Mouse (Mus musculus) hindbrain, embryonic 11.5 days (tissue): ENCODE measurements around the gene Txnip. TPM values are rescaled to one million over a fixed set of nuclear protein-coding genes. Genes with fewer than 3 reads are reported as not detected.
A peak's percentile ranks its signal among the peaks of the same experiment; 100 is the strongest.

ENCODE experiments used
- ATAC-seq: fragments of 200-750 bp; cut with Nextera tagmentation; 2 replicates; pipeline ENCODE4 v1.8.0; 2017; ENCODE audit warnings: mild to moderate bottlenecking, moderate TSS enrichment, moderate library complexity; ENCODE audit not compliant: low FRiP score
- DNase-seq: peaks from one replicate; pipeline ENCODE4 v3.0.0-alpha.2; 2015; ENCODE audit warnings: low spot score
- H3K27ac ChIP-seq: fragments of 300-500 bp; sonication (generic); 2 replicates; pipeline ENCODE4 v1.5.1; 2014; ENCODE audit warnings: mild to moderate bottlenecking, low read depth, low read length
- H3K27me3 ChIP-seq: fragments of 300-500 bp; sonication (generic); 2 replicates; pipeline ENCODE4 v1.6.1; 2014; ENCODE audit warnings: mild to moderate bottlenecking, low read length, moderate library complexity, mixed read lengths; ENCODE audit not compliant: control insufficient read depth, insufficient read depth
- H3K36me3 ChIP-seq: fragments of 300-500 bp; sonication (generic); 2 replicates; pipeline ENCODE4 v1.6.1; 2014; ENCODE audit warnings: mild to moderate bottlenecking, low read length, moderate library complexity, mixed read lengths; ENCODE audit not compliant: control insufficient read depth, insufficient read depth
- H3K4me1 ChIP-seq: fragments of 300-500 bp; sonication (generic); replicated peaks from 2 replicates; pipeline ENCODE4 v1.6.1; 2014; ENCODE audit warnings: low read length, mixed read lengths; ENCODE audit not compliant: control insufficient read depth, insufficient read depth
- H3K4me2 ChIP-seq: fragments of 300-500 bp; sonication (generic); replicated peaks from 2 replicates; pipeline ENCODE4 v1.6.1; 2014; ENCODE audit warnings: mild to moderate bottlenecking, low read depth, low read length
- H3K4me3 ChIP-seq: fragments of 300-500 bp; sonication (generic); 2 replicates; pipeline ENCODE4 v1.5.1; 2014; ENCODE audit warnings: low read depth, low read length
- H3K9ac ChIP-seq: fragments of 300-500 bp; sonication (generic); 2 replicates; pipeline ENCODE4 v1.6.1; 2014; ENCODE audit warnings: low read depth, low read length
- H3K9me3 ChIP-seq: fragments of 300-500 bp; sonication (generic); 2 replicates; pipeline ENCODE4 v1.6.1; 2016; ENCODE audit warnings: low read length; ENCODE audit not compliant: control insufficient read depth
- WGBS: fragments of 180-500 bp; shearing (Covaris S2); extraction: QIAGEN DNeasy Blood & Tissue Kit; methylation state at CpG from one replicate; pipeline ENCODE4 v1.1.7; 2014; 5-methylcytosine and 5-hydroxymethylcytosine counted together
- polyA plus RNA-seq: library from polyadenylated mRNA; unstranded; fragments of >200 nt; fragmentation: Nextera tagmentation; extraction: Ambion mirVana; gene quantifications from 2 replicates; pipeline ENCODE4 v1.2.1, GENCODE M21; 2014

The Txnip gene
- polyA plus RNA-seq, 1 experiment from 2014 or later, result 53.4 TPM

DNA sequence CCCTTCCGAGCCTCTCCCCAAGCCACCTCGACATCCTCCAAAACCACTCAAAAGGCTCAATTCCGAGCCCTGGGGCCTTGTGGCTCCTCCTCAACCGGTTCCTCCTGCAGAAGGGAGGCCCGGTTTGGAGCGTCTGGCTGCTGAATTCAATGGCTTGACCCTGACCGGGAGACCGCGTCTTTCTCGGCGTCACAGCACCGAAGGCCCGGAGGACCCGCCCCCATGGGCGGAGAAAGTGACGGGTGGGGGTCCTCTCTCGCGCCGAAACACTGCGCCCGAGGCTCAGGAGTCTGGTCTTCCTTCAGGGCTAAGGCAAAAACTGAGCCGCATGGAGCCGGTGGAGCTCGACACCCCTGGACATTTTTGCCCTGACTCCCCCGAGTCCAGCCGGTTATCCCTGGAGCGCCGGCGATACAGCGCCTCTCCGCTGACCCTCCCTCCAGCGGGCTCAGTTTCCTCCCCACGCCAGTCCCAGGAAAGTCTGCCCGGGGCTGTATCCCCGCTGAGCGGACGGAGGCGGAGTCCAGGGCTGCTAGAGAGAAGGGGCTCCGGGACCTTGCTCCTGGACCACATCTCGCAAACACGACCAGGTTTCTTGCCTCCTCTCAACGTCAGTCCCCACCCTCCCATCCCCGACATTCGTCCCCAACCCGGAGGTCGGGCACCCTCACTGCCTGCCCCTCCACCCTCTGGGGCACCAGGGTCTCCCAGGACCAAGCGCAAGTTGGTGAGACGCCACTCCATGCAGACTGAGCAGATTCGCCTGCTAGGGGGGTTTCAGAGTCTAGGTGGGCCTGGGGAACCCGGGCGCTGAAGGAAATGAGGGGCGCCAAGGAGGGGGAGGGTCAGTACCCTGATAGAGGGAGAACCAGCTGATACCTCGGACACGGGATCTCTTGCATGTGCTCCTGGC is 40.7 kb downstream of the Txnip start:
- peak; percentile 82 for DNase-seq
- H3K4me1 ChIP-seq, result peaks cover 19% of the 10 kb centered on the region
- peaks cover 16% of the 10 kb centered on the region; the same call in 1 of the 2 replicates for H3K27me3 ChIP-seq
- H3K4me3 ChIP-seq, result peak overlapping the region; percentile 39
- peak overlapping the region; percentile 90 for H3K4me2 ChIP-seq
- H3K36me3 ChIP-seq, result no peaks in the 10 kb centered on the region
- ATAC-seq, result peak; percentile 18; the same call in 1 of the 2 replicates
- H3K27ac ChIP-seq, result peak overlapping the region; percentile 58; the same call in 1 of the 2 replicates
- under 1% methylated on average over 54 of the region's 54 CpGs for WGBS
- peak overlapping the region; percentile 72 for H3K9ac ChIP-seq
- no peaks in the 10 kb centered on the region for H3K9me3 ChIP-seq

DNA sequence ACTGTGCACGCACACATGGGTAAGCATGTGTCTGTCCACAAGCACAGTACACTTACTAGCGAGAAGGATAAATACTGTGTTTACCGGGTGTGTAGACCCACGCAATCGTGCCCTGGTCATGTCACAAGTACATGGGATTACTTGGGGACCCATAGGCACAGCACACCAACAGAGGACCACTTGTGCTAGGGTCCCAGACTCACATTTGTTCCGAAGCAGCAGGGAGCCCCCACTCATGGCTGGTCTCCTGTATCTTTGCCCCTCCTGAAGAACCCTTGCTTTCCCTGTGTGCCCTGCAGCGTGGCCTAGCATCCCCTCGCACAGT is 41.3 kb downstream of the Txnip start:
- ATAC-seq, result no peak
- 40% methylated on average over 8 of the region's 8 CpGs for WGBS
- H3K4me1 ChIP-seq, result peaks cover 19% of the 10 kb centered on the region

DNA sequence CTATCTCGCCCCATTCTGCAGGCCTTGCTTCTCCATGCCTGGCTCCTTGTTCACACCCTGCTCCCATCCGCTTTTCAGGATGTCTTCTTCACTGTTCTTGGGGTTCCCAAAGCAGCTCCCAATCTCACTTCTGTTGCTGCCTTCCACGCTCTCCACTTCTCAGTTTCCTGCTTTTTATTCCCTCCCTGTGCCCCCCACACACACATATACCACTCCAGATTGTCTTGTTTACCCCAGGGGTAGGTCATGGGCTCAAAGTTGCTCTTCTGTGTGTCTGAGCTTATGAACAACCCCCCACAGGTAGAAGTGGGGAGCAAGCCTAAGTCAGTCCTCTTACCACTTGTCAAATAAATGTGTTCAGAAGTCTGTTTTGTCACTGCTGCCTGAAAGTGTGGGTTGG is 41.7 kb downstream of the Txnip start:
- peaks cover 16% of the 10 kb centered on the region; the same call in 1 of the 2 replicates for H3K27me3 ChIP-seq
- 64% methylated on average over 3 of the region's 3 CpGs for WGBS
- H3K4me1 ChIP-seq, result peaks cover 19% of the 10 kb centered on the region
- H3K27ac ChIP-seq, result no peak overlapping the region
- H3K9ac ChIP-seq, result no peak overlapping the region
- H3K36me3 ChIP-seq, result no peaks in the 10 kb centered on the region
- H3K9me3 ChIP-seq, result no peaks in the 10 kb centered on the region
- no peak for DNase-seq
- H3K4me2 ChIP-seq, result 0 out of 2 replicates have a peak overlapping the region, but pooled peaks have one; percentile 90
- ATAC-seq, result no peak
- H3K4me3 ChIP-seq, result no peak overlapping the region

More for the DNA sequence above, 41.3 kb downstream of the Txnip start:
- H3K9ac ChIP-seq, result no peak overlapping the region; the same call in 1 of the 2 replicates
- H3K4me3 ChIP-seq, result peak overlapping the region; percentile 39
- no peaks in the 10 kb centered on the region for H3K9me3 ChIP-seq
- H3K4me2 ChIP-seq, result peak overlapping the region; percentile 90
- no peak overlapping the region for H3K27ac ChIP-seq
- peaks cover 16% of the 10 kb centered on the region; the same call in 1 of the 2 replicates for H3K27me3 ChIP-seq
- H3K36me3 ChIP-seq, result no peaks in the 10 kb centered on the region
- no peak for DNase-seq

DNA sequence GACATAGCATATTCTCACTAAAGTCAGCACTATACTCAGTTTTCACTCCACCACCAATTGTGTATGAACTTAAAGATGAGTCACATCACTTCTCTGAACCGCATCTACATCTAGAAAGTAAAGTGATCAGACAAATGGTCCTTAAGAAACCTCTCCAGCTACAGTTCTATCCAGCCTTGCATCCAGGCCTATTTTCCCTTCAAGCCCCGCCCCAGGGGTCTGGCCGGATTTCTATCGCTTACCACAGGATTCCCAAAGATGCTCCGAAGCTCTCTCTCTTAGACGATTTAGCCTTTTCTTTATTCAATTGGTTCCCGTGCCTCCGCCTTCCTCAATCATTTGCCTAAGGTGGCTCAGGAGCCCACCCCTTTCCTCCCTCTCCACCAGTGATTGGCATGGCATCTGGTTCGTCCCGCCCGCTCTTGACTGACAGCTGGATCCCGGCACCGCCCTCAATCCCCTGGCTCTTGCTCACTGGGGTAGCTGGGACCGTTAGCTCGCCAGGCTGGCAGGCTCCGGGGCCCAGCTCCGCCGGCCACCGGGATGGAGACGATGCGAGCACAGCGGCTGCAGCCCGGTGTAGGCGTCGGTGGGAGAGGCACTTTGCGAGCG is 43.0 kb downstream of the Txnip start, which contains the start of gene Lix1l:
Lix1l (plus strand) TSS at position 511 of the 612 bp plus-strand sequence.
- WGBS, result 2% methylated on average over 25 of the region's 27 CpGs
- Histone ChIP-seq H3K9me3 (no peaks in the 10 kb centered on the region), H3K9ac (peak within 1 kb of the TSS; percentile 78), H3K4me3 (peak within 1 kb of the TSS; percentile 87), H3K4me1 (peaks cover 19% of the 10 kb centered on the region), H3K36me3 (no peaks in the 10 kb centered on the region), H3K27ac (peak within 1 kb of the TSS; percentile 97), H3K27me3 (peaks cover 14% of the 10 kb centered on the region; the same call in 1 of the 2 replicates), H3K4me2 (peak within 1 kb of the TSS; percentile 61)
- ATAC-seq, result peak; percentile 93
- peak; percentile 94 for DNase-seq

DNA sequence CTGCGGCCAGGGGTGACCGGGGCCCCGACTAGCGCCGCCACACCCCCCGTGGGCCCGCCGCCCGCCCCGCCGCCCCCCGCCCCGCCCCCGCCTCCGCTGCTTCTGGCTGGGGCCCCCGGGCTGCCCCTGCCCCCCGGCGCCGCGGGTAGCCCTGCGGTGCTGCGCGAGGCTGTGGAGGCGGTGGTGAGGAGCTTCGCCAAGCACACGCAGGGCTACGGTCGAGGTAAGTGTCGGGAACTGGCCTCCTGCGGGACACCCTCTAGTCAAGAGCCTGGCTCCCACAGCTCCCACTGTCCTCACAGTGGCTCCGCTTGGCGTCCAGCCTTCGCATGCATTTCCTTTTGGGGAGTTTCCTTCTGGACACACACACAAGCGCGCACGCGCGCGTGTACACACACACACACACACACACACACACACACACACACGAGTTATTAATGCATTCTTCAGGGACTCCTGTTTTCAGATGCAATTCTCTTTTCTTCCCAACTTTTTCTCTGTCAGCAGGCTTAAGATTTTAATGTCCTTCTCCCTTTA is 43.6 kb downstream of the Txnip start:
- Histone ChIP-seq H3K4me3 (peak overlapping the region; percentile 87), H3K9me3 (no peaks in the 10 kb centered on the region), H3K4me1 (peaks cover 18% of the 10 kb centered on the region), H3K4me2 (peak overlapping the region; percentile 61), H3K27me3 (peaks cover 9% of the 10 kb centered on the region; the same call in 1 of the 2 replicates), H3K9ac (peak overlapping the region; percentile 78), H3K27ac (peak overlapping the region; percentile 97), H3K36me3 (no peaks in the 10 kb centered on the region)
- under 1% methylated on average over 28 of the region's 40 CpGs for WGBS
- DNase-seq (peak; percentile 74), ATAC-seq (peak; percentile 66)

DNA sequence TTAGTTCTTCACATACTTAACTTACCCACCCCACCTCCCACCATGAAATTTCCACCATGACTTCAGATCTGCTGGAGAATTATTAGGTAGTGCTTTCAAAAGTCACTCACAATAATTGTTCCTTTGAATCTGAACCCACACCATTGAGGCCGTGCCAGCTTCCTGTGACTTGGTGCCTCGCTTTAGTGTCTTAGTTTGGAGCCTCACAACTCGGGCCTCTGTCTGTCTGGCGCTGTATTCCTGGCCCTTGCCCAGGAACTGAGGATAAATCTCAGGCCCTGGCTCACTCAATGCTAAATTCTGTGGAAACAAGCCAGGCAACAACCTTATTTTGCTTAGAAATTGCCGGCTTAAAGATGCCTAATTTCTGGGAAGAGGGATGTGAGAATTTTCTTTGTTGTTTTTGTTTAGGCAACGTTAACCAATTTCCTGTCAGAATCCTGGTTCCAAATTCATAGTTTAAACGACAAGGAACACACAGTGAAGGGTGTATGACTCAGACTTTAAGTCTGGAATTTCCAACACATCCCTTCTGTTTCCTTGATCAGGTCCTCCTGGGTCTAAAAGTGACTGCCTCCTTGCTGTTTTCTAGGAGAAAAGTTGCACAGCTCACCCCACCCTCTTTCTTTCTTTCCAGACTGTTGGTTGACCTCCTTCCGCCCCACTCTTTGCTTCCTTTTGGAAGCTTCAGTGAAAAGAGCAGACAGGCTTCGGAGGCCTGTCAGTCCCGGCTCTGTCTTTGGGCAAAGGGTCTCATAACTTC is 44.4 kb downstream of the Txnip start:
- Histone ChIP-seq H3K27ac (peak overlapping the region; percentile 97), H3K4me3 (peak overlapping the region; percentile 87), H3K4me1 (peaks cover 10% of the 10 kb centered on the region), H3K9ac (peak overlapping the region; percentile 78), H3K4me2 (peak overlapping the region; percentile 61), H3K9me3 (no peaks in the 10 kb centered on the region), H3K36me3 (no peaks in the 10 kb centered on the region), H3K27me3 (peaks cover 2% of the 10 kb centered on the region; the same call in 1 of the 2 replicates)
- 23% methylated on average over 10 of the region's 10 CpGs for WGBS
- DNase-seq, result peak; percentile 24
- no peak for ATAC-seq

DNA sequence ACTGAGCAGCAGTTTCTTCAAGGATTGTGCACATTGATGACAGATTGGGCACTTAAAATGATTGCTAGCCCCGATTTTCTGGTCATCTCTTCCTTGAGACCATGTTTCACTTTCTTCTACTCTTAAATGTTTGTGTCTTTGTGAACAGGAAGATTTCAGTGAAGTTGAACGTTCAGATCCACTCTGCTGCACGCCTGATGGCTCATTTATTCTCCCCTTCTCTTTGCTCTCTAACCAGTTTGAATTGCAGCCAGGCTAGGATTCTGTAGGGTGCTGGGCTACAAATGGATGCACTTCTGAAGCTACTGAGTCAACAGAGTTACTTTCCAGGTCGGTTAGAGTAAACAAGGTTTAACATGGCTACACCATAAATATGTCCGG is 44.9 kb downstream of the Txnip start:
- no peak for ATAC-seq
- WGBS, result 48% methylated on average over 5 of the region's 5 CpGs
- Histone ChIP-seq H3K9ac (peak overlapping the region; percentile 78), H3K4me3 (peak overlapping the region; percentile 87), H3K36me3 (no peaks in the 10 kb centered on the region), H3K4me1 (peaks cover 4% of the 10 kb centered on the region), H3K27ac (peak overlapping the region; percentile 97; the same call in 1 of the 2 replicates), H3K4me2 (peak overlapping the region; percentile 61), H3K27me3 (peaks cover 2% of the 10 kb centered on the region; the same call in 1 of the 2 replicates), H3K9me3 (no peaks in the 10 kb centered on the region)
- DNase-seq, result no peak

DNA sequence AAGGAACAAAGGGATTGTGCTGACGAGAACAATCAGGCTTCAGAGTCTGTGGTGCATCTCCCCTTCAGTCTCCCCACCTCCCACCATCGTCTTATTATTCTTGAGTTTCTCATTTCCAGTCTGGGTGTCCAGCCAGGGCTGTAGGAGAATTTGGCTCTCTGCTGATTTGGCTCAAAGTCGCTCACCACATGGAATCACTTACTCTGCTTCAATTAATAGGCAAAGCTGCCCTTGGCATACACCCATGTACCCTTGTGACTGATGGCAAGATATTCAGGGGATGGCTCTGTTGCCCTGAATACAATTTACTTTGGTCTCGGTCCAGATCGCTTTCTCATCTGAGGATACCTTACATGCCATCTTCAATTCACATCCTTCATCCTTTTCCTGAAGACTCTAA is 45.6 kb downstream of the Txnip start:
- ATAC-seq, result no peak
- WGBS, result 52% methylated on average over 5 of the region's 5 CpGs
- no peaks in the 10 kb centered on the region for H3K36me3 ChIP-seq
- peak overlapping the region; percentile 87; the same call in 1 of the 2 replicates for H3K4me3 ChIP-seq
- peak overlapping the region; percentile 78; the same call in 1 of the 2 replicates for H3K9ac ChIP-seq
- no peak overlapping the region for H3K27ac ChIP-seq
- H3K27me3 ChIP-seq, result peaks cover 2% of the 10 kb centered on the region; the same call in 1 of the 2 replicates
- no peaks in the 10 kb centered on the region for H3K9me3 ChIP-seq
- peaks cover 3% of the 10 kb centered on the region for H3K4me1 ChIP-seq
- no peak for DNase-seq
- H3K4me2 ChIP-seq, result peak overlapping the region; percentile 61
